Mouse (Mus musculus) forebrain, embryonic 11.5 days (tissue): ENCODE measurements at regions not wholly inside any gene's neighbourhood (a gene's known extent, or its start where the extent isn't known, plus 50 kb on each side); places are given as distances from the start of the nearest gene placed in this dataset.

Experiments used
- ATAC-seq: fragments of 200-750 bp; cut with Nextera tagmentation; replicated peaks from 2 replicates; pipeline ENCODE4 v1.8.0; 2017; ENCODE audit warnings: moderate TSS enrichment; ENCODE audit not compliant: low FRiP score
- DNase-seq: peaks from one replicate; pipeline ENCODE4 v3.0.0-alpha.2; 2017; ENCODE audit warnings: low spot score
- H3K27ac ChIP-seq: fragments of 300-500 bp; sonication (generic); 2 replicates; pipeline ENCODE4 v1.5.1; 2014; ENCODE audit warnings: low read depth, low read length
- H3K27me3 ChIP-seq: fragments of 300-500 bp; sonication (generic); 2 replicates; pipeline ENCODE4 v1.6.1; 2014; ENCODE audit warnings: mild to moderate bottlenecking, low read length, mixed read lengths; ENCODE audit not compliant: control insufficient read depth, insufficient read depth
- H3K36me3 ChIP-seq: fragments of 300-500 bp; sonication (generic); 2 replicates; pipeline ENCODE4 v1.6.1; 2014; ENCODE audit warnings: mild to moderate bottlenecking, low read length, moderate library complexity, mixed read lengths; ENCODE audit not compliant: control insufficient read depth, insufficient read depth
- H3K4me1 ChIP-seq: fragments of 300-500 bp; sonication (generic); replicated peaks from 2 replicates; pipeline ENCODE4 v1.6.1; 2014; ENCODE audit warnings: low read length, mixed read lengths; ENCODE audit not compliant: control insufficient read depth, insufficient read depth
- H3K4me2 ChIP-seq: fragments of 300-500 bp; sonication (generic); 2 replicates; pipeline ENCODE4 v1.6.1; 2014; ENCODE audit warnings: low read depth, mild to moderate bottlenecking, low read length, moderate library complexity, mixed read lengths; ENCODE audit not compliant: severe bottlenecking
- H3K4me3 ChIP-seq: fragments of 300-500 bp; sonication (generic); 2 replicates; pipeline ENCODE4 v1.5.1; 2014; ENCODE audit warnings: low read depth, low read length
- H3K9ac ChIP-seq: fragments of 300-500 bp; sonication (generic); 2 replicates; pipeline ENCODE4 v1.6.1; 2014; ENCODE audit warnings: low read length
- H3K9me3 ChIP-seq: fragments of 300-500 bp; sonication (generic); 2 replicates; pipeline ENCODE4 v1.6.1; 2016; ENCODE audit warnings: low read length, mixed read lengths; ENCODE audit not compliant: control insufficient read depth
- WGBS: fragments of 180-500 bp; shearing (Covaris S2); extraction: QIAGEN DNeasy Blood & Tissue Kit; methylation state at CpG from one replicate; pipeline ENCODE4 v1.1.7; 2014; 5-methylcytosine and 5-hydroxymethylcytosine counted together

- ATAC-seq (no peak), DNase-seq (no peak)
Observed at GRCm38 (mm10) chr8:103839990-103840389, 261.4 kb upstream of the Cdh5 start.

GRCm38 (mm10) chr8:103845964-103846363 lies 255.5 kb upstream of the Cdh5 start:
- DNase-seq (no peak), ATAC-seq (no peak)
- Histone ChIP-seq H3K36me3 (no peaks in the 10 kb centered on the region), H3K4me3 (no peak overlapping the region), H3K9me3 (no peaks in the 10 kb centered on the region), H3K4me2 (no peak overlapping the region), H3K9ac (no peak overlapping the region), H3K4me1 (no peaks in the 10 kb centered on the region), H3K27me3 (no peaks in the 10 kb centered on the region), H3K27ac (no peak overlapping the region)
- 95% methylated on average over 1 of the region's 1 CpGs for WGBS

More at GRCm38 (mm10) chr8:103839990-103840389, 261.4 kb upstream of the Cdh5 start:
- Histone ChIP-seq H3K4me2 (no peak overlapping the region), H3K36me3 (no peaks in the 10 kb centered on the region), H3K27me3 (no peaks in the 10 kb centered on the region), H3K27ac (no peak overlapping the region), H3K4me3 (no peak overlapping the region), H3K4me1 (peaks cover 2% of the 10 kb centered on the region; the same call in 1 of the 2 replicates), H3K9ac (no peak overlapping the region), H3K9me3 (no peaks in the 10 kb centered on the region)
- WGBS: 92% methylated on average over 4 of the region's 4 CpGs

GRCm38 (mm10) chr8:103846382-103846976 lies 254.9 kb upstream of the Cdh5 start:
- Histone ChIP-seq H3K36me3 (no peaks in the 10 kb centered on the region), H3K27me3 (no peaks in the 10 kb centered on the region), H3K4me3 (no peak overlapping the region), H3K9ac (no peak overlapping the region), H3K9me3 (no peaks in the 10 kb centered on the region), H3K27ac (no peak overlapping the region), H3K4me2 (no peak overlapping the region), H3K4me1 (no peaks in the 10 kb centered on the region)
- ATAC-seq (no peak), DNase-seq (no peak)
- 81% methylated on average over 10 of the region's 10 CpGs for WGBS

- no peak for ATAC-seq
- no peak overlapping the region for H3K4me2 ChIP-seq
- no peak overlapping the region for H3K4me3 ChIP-seq
- WGBS: 97% methylated on average over 2 of the region's 2 CpGs
- DNase-seq: no peak
- H3K9ac ChIP-seq: no peak overlapping the region
- no peaks in the 10 kb centered on the region for H3K27me3 ChIP-seq
- no peaks in the 10 kb centered on the region for H3K4me1 ChIP-seq
- no peak overlapping the region for H3K27ac ChIP-seq
- no peaks in the 10 kb centered on the region for H3K36me3 ChIP-seq
- no peaks in the 10 kb centered on the region for H3K9me3 ChIP-seq
Observed at GRCm38 (mm10) chr8:103849785-103850184, 251.6 kb upstream of the Cdh5 start.

- WGBS: 82% methylated on average over 8 of the region's 8 CpGs
- H3K4me3 ChIP-seq: no peak overlapping the region
Observed at GRCm38 (mm10) chr8:103851286-103851685, 250.1 kb upstream of the Cdh5 start.

GRCm38 (mm10) chr8:103853048-103853447 lies 248.4 kb upstream of the Cdh5 start:
- Histone ChIP-seq H3K9me3 (no peaks in the 10 kb centered on the region), H3K4me1 (no peaks in the 10 kb centered on the region), H3K27ac (no peak overlapping the region), H3K4me2 (no peak overlapping the region), H3K27me3 (no peaks in the 10 kb centered on the region), H3K4me3 (no peak overlapping the region), H3K36me3 (no peaks in the 10 kb centered on the region), H3K9ac (no peak overlapping the region)
- 81% methylated on average over 4 of the region's 4 CpGs for WGBS
- ATAC-seq (no peak), DNase-seq (no peak)

More at GRCm38 (mm10) chr8:103851286-103851685, 250.1 kb upstream of the Cdh5 start:
- no peaks in the 10 kb centered on the region for H3K36me3 ChIP-seq
- H3K9ac ChIP-seq: no peak overlapping the region
- ATAC-seq: no peak
- no peak overlapping the region for H3K27ac ChIP-seq
- H3K27me3 ChIP-seq: no peaks in the 10 kb centered on the region
- H3K4me1 ChIP-seq: no peaks in the 10 kb centered on the region
- DNase-seq: no peak
- H3K4me2 ChIP-seq: no peak overlapping the region
- no peaks in the 10 kb centered on the region for H3K9me3 ChIP-seq

GRCm38 (mm10) chr8:103855291-103855690 lies 246.1 kb upstream of the Cdh5 start:
- no peaks in the 10 kb centered on the region for H3K9me3 ChIP-seq
- ATAC-seq (no peak), DNase-seq (no peak)
- H3K36me3 ChIP-seq: no peaks in the 10 kb centered on the region
- no peak overlapping the region for H3K4me2 ChIP-seq
- H3K27me3 ChIP-seq: no peaks in the 10 kb centered on the region
- no peak overlapping the region for H3K9ac ChIP-seq
- no peak overlapping the region for H3K4me3 ChIP-seq
- no peaks in the 10 kb centered on the region for H3K4me1 ChIP-seq
- no peak overlapping the region for H3K27ac ChIP-seq
- 85% methylated on average over 9 of the region's 9 CpGs for WGBS

GRCm38 (mm10) chr8:103859130-103859529 lies 242.3 kb upstream of the Cdh5 start:
- H3K4me2 ChIP-seq: no peak overlapping the region
- no peak overlapping the region for H3K27ac ChIP-seq
- no peaks in the 10 kb centered on the region for H3K9me3 ChIP-seq
- no peaks in the 10 kb centered on the region for H3K36me3 ChIP-seq
- 81% methylated on average over 1 of the region's 1 CpGs for WGBS
- no peak overlapping the region for H3K4me3 ChIP-seq
- H3K9ac ChIP-seq: no peak overlapping the region
- H3K27me3 ChIP-seq: no peaks in the 10 kb centered on the region
- no peak for ATAC-seq
- peaks cover 4% of the 10 kb centered on the region; the same call in 1 of the 2 replicates for H3K4me1 ChIP-seq
- DNase-seq: no peak
